Mouse (Mus musculus): ENCODE measurements around the gene Mid1.
"Not testable (repeated sequence)": the region's sequence is repeated elsewhere in the genome, so short reads cannot be mapped to it uniquely, and the experiment has no call there.

GRCm38 (mm10) chrX:170019954-170020689, 335.1 kb downstream of the Mid1 start:
- TF ChIP-seq ZNF384 (IDR thresholded peaks at IDR 0.05; ENCODE audit: low read depth, low read length); ZC3H11A (IDR thresholded peaks at IDR 0.05; ENCODE audit: borderline replicate concordance, low read depth, low read length); CHD2 (IDR thresholded peaks at IDR 0.05; ENCODE audit: low read depth, low read length); HCFC1 (IDR thresholded peaks at IDR 0.05; ENCODE audit: borderline replicate concordance, insufficient read depth, low read length); MAFK (IDR thresholded peaks at IDR 0.05; ENCODE audit: insufficient read depth, low read depth, low read length): not testable (repeated sequence)
